Mouse (Mus musculus) left cerebral cortex, adult 8-10 months (tissue): ENCODE measurements around the gene Golt1b. TPM values are rescaled to one million over a fixed set of nuclear protein-coding genes. Genes with fewer than 3 reads are reported as not detected.

Experiments
- DNase-seq, 2 experiments: peaks; one replicate each; pipeline ENCODE4 v3.0.0; 2022; ENCODE audit warnings: low spot score in 2 of 2
- total RNA-seq, 4 experiments: library from RNA; stranded (reverse); gene quantifications; 2 replicates each; pipeline ENCODE4 v1.2.4; 2022

Gene Golt1b
- total RNA-seq, 4 experiments from 2014 or later, result 31.1 to 33.6 (median 33.3) TPM

- no peak for DNase-seq
Measured at GRCm38 (mm10) chr6:142381615-142382014, 5.4 kb upstream of the Golt1b start.

- DNase-seq, result no peak
Measured at GRCm38 (mm10) chr6:142384521-142384920, 2.5 kb upstream of the Golt1b start.

GRCm38 (mm10) chr6:142386285-142387010, 573 bp upstream of the Golt1b start:
- DNase-seq, result no peak

GRCm38 (mm10) chr6:142387755-142388271, 792 bp downstream of the Golt1b start:
- no peak for DNase-seq

GRCm38 (mm10) chr6:142389101-142389500, 2.1 kb downstream of the Golt1b start:
- no peak for DNase-seq

GRCm38 (mm10) chr6:142392312-142392711, 5.3 kb downstream of the Golt1b start:
- no peak for DNase-seq

GRCm38 (mm10) chr6:142394669-142395068, 7.6 kb downstream of the Golt1b start:
- no peak for DNase-seq

- DNase-seq, result no peak
Measured at GRCm38 (mm10) chr6:142395756-142396155, 8.7 kb downstream of the Golt1b start.

- DNase-seq, result no peak
Measured at GRCm38 (mm10) chr6:142411140-142411539, 24.1 kb downstream of the Golt1b start.

GRCm38 (mm10) chr6:142412906-142413491, 26.0 kb downstream of the Golt1b start, which contains the start of gene Spx:
Spx (plus strand) TSS chr6:142413441.
- no peak for DNase-seq

GRCm38 (mm10) chr6:142413845-142414244, 26.8 kb downstream of the Golt1b start:
- no peak for DNase-seq

GRCm38 (mm10) chr6:142414597-142414996, 27.6 kb downstream of the Golt1b start:
- no peak for DNase-seq

GRCm38 (mm10) chr6:142424976-142425375, 38.0 kb downstream of the Golt1b start:
- DNase-seq, result no peak

GRCm38 (mm10) chr6:142429072-142429471, 42.1 kb downstream of the Golt1b start:
- no peak for DNase-seq

GRCm38 (mm10) chr6:142451381-142451780, 64.4 kb downstream of the Golt1b start:
- DNase-seq, result no peak

GRCm38 (mm10) chr6:142453311-142453710, 66.3 kb downstream of the Golt1b start:
- no peak for DNase-seq

Other genes with a start within 250 kb of the Golt1b start
- under 1 TPM in 1 of 4 experiments, not detected in 3; 1.00 TPM for gene Slco1a6, start 178.7 kb upstream of the Golt1b start, total RNA-seq
- not detected for gene Iapp, start 88.8 kb upstream of the Golt1b start, total RNA-seq
- not detected for gene Slco1a5, start 64.2 kb upstream of the Golt1b start, total RNA-seq
- 10 to 100 TPM; 14.5 to 17.1 (median 15.5) TPM for gene Pyroxd1, start 41.6 kb upstream of the Golt1b start, total RNA-seq
- gene Recql, start 134 bp upstream of the Golt1b start, total RNA-seq, result 10 to 100 TPM; 18.4 to 30.5 (median 22.4) TPM
- 1 to 10 TPM in 3 of 4 experiments, under 1 TPM in 1; 0.44 to 2.1 (median 1.4) TPM for gene Spx, start 26.2 kb downstream of the Golt1b start, total RNA-seq
- not detected for gene Gys2, start 85.9 kb downstream of the Golt1b start, total RNA-seq
- 1,000 to 10,000 TPM in 1 of 4 experiments, 100 to 1,000 TPM in 3; 841 to 1,026 (median 936) TPM for gene Ldhb, start 120.7 kb downstream of the Golt1b start, total RNA-seq
- 1 to 10 TPM; 2.1 to 2.7 (median 2.4) TPM for gene Kcnj8, start 184.4 kb downstream of the Golt1b start, total RNA-seq